Mouse (Mus musculus): ENCODE data around the gene Hadh. TPM values are rescaled to one million over a fixed set of nuclear protein-coding genes. Genes with fewer than 3 reads are reported as not detected.
A peak's percentile ranks its signal among the peaks of the same experiment; 100 is the strongest.

Gene Hadh
- 34.4 and 37.1 TPM in 2 replicates for polyA plus RNA-seq (2015; fragmentation: Nextera tagmentation; extraction: Ambion mirVana)

DNA sequence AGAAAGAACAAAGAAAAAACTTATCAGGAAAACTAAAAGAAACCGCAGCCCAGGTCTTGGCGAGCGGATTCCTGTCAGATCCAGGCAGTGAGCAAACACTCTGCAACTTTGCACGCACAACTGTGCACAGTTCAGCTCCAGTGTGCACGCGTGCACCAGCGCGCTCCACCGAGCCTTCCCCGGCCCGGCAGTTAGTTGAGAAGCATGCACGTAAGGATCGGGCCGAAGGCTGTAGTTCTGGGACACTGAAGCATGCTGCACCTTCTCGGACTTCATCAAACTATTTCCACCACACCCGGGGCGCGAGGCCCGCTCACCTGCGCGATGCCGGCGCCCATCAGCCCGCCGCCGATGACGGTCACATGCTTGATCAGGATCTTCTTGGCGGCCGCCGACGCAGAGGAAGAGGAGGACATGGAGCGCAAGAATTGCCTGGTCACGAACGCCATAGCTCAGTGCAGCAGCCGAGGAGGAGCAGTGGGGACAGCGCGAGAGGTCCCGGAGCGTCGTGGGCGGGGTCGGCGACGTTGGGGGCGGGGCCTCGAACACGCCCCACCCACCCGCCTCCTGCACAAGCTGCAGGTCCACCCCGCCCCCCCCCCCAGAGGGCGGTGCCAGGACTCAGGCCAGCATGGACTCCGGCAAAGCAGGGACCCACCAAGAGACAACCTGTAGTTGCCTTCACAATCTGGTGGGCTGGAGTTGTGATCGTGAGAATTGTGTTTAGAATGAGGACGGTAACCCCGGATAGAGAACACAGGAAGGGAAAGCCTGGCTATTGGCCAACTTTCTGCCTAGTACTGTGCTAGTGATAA lies at the start of gene Hadh:
Gene Hadh (minus strand): TSS at position 543 of the 815 bp plus-strand sequence.
- H3K27ac ChIP-seq (replicated peaks) = peak within 1 kb of the TSS; percentile 39; the same call in 1 of the 2 replicates
- peaks cover 20% of the 10 kb centered on the region for H3K4me1 ChIP-seq (replicated peaks)
- peak; percentile 95 for ATAC-seq (ENCODE audit: low read depth)
- under 1% methylated on average over 54 of the region's 54 CpGs for WGBS
- peak within 1 kb of the TSS; percentile 77 for H3K4me2 ChIP-seq
- H3K9ac ChIP-seq = peak within 1 kb of the TSS; percentile 71
- no peaks in the 10 kb centered on the region for H3K9me3 ChIP-seq
- peak within 1 kb of the TSS; percentile 61 for H3K4me3 ChIP-seq
- H3K27me3 ChIP-seq = no peaks in the 10 kb centered on the region
- H3K36me3 ChIP-seq = no peaks in the 10 kb centered on the region

DNA sequence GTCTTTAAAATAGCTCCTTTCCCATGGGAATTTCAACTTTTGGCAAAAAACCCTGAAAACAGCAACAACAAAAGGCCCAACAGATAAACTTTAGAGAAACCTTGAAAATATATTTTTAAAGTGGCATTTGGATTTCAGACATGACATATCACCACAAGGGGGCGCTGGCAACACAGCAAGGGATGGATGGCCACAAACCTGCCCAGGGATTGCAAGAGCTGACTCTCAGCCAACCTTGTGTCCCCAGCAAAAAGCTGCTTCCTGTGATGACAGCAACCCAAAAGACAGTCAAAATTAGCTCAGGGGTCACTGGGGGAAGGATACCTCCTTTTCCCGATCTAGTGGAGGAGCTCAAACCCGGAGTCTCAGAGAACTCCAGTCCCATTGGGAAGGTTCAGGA lies 48.3 kb upstream of the Hadh start:
- ATAC-seq (ENCODE audit: low read depth) = no peak
- H3K9me3 ChIP-seq = no peaks in the 10 kb centered on the region
- H3K9ac ChIP-seq = no peak overlapping the region
- H3K4me2 ChIP-seq = no peak overlapping the region
- H3K36me3 ChIP-seq = no peaks in the 10 kb centered on the region
- no peak overlapping the region for H3K4me3 ChIP-seq
- no peaks in the 10 kb centered on the region for H3K27me3 ChIP-seq
- peaks cover 19% of the 10 kb centered on the region for H3K4me1 ChIP-seq (replicated peaks)
- no peak overlapping the region for H3K27ac ChIP-seq (replicated peaks)
- 6% methylated on average over 3 of the region's 3 CpGs for WGBS

DNA sequence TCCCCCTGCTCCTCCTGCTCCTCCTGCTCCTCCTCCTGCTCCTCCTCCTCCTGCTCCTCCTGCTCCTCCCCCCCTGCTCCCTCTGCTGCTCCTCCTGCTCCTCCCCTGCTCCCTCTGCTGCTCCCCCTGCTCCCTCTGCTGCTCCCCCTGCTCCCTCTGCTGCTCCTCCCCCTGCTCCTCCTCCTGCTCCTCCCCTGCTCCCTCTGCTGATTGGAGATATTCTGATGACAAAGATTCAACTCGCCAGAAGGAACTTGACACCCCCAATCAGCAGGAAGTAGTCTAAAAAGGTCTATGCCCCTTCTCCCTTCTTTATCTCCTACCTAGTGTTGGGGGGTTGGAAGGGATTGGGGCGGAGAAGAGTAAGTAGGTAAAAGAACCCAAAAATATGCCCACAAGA lies 46.3 kb upstream of the Hadh start:
- H3K36me3 ChIP-seq = no peaks in the 10 kb centered on the region
- no peak overlapping the region for H3K27ac ChIP-seq (replicated peaks)
- peaks cover 19% of the 10 kb centered on the region for H3K4me1 ChIP-seq (replicated peaks)
- no peak overlapping the region for H3K4me2 ChIP-seq
- no peak overlapping the region for H3K4me3 ChIP-seq
- no peaks in the 10 kb centered on the region for H3K27me3 ChIP-seq
- no peak for ATAC-seq (ENCODE audit: low read depth)
- H3K9ac ChIP-seq = no peak overlapping the region
- no peaks in the 10 kb centered on the region for H3K9me3 ChIP-seq
- WGBS = 52% methylated on average over 2 of the region's 2 CpGs

DNA sequence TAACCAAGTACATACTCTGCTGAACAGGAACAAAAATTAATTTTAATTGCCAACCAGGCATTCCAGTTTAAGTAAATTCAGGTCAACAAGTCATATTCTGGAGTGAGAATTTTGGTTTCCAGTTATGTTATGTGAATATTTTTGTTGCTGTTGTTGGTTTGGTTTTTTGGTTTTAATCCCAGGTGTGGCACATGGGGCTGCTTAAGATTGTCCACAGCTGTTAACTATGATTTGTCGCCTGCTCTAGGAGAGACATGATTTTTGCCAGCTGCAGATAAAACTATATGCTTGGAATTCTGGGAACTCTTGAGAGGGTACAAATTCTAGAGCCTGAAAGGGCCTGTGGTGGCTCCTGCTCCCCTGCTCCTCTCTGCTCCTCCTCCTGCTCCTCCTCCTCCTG lies 45.2 kb upstream of the Hadh start:
- no peaks in the 10 kb centered on the region for H3K36me3 ChIP-seq
- H3K4me2 ChIP-seq = no peak overlapping the region

DNA sequence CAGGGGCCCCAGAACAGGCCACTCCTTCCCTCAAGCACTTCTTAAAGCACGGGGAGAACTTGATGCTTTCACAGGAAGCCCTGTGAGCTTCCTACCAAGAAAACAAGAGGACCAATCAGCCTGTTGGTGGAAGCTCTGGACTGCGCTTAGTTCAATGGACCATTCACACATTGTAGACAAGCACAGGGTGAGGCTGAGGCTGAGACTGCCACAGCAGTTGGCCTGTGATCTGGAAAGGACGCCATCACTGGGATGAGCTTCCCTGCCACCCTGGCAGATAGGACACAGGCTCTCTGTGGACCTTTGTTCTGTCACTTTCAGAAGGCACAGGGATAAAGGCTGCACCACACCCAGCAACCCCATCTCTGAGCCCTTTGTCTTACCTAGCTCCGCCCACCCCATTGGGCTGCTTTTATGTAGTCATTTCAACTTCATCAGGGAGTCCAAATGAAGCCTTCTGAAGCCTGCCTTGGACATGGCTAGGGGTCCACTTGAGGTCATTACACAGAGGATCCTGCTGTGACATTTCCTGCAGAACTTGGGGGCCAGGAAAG lies 44.1 kb upstream of the Hadh start:
- H3K4me3 ChIP-seq = no peak overlapping the region
- H3K36me3 ChIP-seq = no peaks in the 10 kb centered on the region
- H3K9ac ChIP-seq = no peak overlapping the region
- no peaks in the 10 kb centered on the region for H3K27me3 ChIP-seq
- H3K4me2 ChIP-seq = no peak overlapping the region
- no peaks in the 10 kb centered on the region for H3K9me3 ChIP-seq
- no peak overlapping the region for H3K27ac ChIP-seq (replicated peaks)
- no peak for ATAC-seq (ENCODE audit: low read depth)
- 30% methylated on average over 4 of the region's 4 CpGs for WGBS
- peaks cover 9% of the 10 kb centered on the region for H3K4me1 ChIP-seq (replicated peaks)

More for the DNA sequence above, 45.2 kb upstream of the Hadh start:
- Histone ChIP-seq H3K9ac (no peak overlapping the region), H3K9me3 (no peaks in the 10 kb centered on the region), H3K27ac (replicated peaks) (no peak overlapping the region), H3K4me3 (no peak overlapping the region), H3K27me3 (no peaks in the 10 kb centered on the region), H3K4me1 (replicated peaks) (peaks cover 14% of the 10 kb centered on the region)
- ATAC-seq (ENCODE audit: low read depth) = no peak
- 94% methylated on average over 1 of the region's 1 CpGs for whole genome bisulfite sequencing

DNA sequence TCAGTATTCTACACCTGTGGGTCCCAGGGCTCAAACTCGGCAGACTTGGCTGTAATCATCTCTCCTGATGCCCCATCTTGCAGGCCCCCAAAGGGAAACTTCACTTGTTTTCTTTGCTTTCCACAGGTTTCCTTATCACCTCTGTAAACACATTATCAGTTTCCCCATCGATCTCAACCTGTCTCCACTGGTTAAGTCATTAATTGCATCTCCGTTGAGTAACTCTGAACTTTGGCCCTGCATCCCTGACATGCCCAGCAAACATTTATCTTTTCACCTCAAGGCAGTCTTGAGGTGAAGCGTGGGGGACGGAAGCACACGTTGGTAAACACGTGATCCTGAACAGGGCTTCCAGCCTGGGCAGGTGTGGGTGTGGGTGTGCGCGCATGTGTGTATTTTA lies 40.4 kb upstream of the Hadh start:
- Histone ChIP-seq H3K27ac (replicated peaks) (no peak overlapping the region), H3K36me3 (no peaks in the 10 kb centered on the region), H3K27me3 (no peaks in the 10 kb centered on the region), H3K4me3 (no peak overlapping the region), H3K9ac (no peak overlapping the region), H3K4me2 (no peak overlapping the region), H3K9me3 (peaks cover 14% of the 10 kb centered on the region; the same call in 1 of the 2 replicates), H3K4me1 (replicated peaks) (peaks cover 9% of the 10 kb centered on the region; the same call in 1 of the 2 replicates)
- WGBS = 90% methylated on average over 9 of the region's 9 CpGs
- no peak for ATAC-seq (ENCODE audit: low read depth)

DNA sequence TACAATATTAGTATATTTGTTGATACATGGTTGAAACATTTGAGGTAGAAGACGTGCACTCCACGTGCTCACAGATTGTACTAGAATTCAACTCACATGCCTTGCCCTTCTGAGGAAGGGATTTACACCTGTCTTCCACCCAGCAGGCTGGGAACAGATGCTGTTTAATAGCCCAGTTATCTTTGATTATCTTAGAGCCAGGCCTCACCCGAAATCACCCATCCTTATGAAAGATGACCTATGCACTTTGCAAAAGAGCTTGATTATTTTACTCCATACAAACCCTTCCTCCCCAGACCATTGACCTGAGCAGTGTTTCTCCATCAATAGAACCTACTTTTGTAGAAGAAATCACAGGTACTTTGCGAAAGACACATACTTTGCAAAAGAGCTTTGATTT lies 38.7 kb upstream of the Hadh start:
- peaks cover 2% of the 10 kb centered on the region; the same call in 1 of the 2 replicates for H3K4me1 ChIP-seq (replicated peaks)
- H3K9me3 ChIP-seq = peaks cover 14% of the 10 kb centered on the region; the same call in 1 of the 2 replicates
- no peak overlapping the region for H3K4me2 ChIP-seq
- ATAC-seq (ENCODE audit: low read depth) = no peak
- H3K4me3 ChIP-seq = no peak overlapping the region
- H3K36me3 ChIP-seq = no peaks in the 10 kb centered on the region
- H3K27me3 ChIP-seq = no peaks in the 10 kb centered on the region
- H3K9ac ChIP-seq = no peak overlapping the region
- 92% methylated on average over 4 of the region's 4 CpGs for WGBS
- no peak overlapping the region for H3K27ac ChIP-seq (replicated peaks)

DNA sequence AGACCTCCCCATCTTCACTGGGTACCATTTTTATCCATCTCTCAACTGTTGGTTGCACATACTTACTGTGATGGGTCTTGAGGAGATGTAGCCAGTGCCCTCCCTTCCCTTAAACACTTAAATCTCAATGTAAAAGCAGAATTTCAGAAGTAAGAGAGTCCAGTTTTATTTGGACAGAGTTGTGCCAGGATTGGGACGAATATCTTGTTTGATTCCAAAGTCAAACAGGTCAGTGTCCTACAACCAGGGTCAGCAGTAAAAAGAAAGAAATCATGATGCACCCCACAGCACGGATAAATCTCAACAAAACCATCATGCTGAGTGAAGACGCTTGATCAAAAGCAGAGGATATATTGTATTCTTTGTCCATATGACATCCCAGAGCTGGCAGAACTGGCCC lies 35.9 kb upstream of the Hadh start:
- no peak overlapping the region for H3K27ac ChIP-seq (replicated peaks)
- H3K9me3 ChIP-seq = peaks cover 14% of the 10 kb centered on the region; the same call in 1 of the 2 replicates
- no peak for ATAC-seq (ENCODE audit: low read depth)
- peaks cover 5% of the 10 kb centered on the region; the same call in 1 of the 2 replicates for H3K4me1 ChIP-seq (replicated peaks)
- no peaks in the 10 kb centered on the region; the same call in 1 of the 2 replicates for H3K27me3 ChIP-seq
- no peaks in the 10 kb centered on the region for H3K36me3 ChIP-seq
- no peak overlapping the region for H3K4me2 ChIP-seq
- no peak overlapping the region for H3K9ac ChIP-seq
- 88% methylated on average over 3 of the region's 3 CpGs for WGBS
- no peak overlapping the region for H3K4me3 ChIP-seq

DNA sequence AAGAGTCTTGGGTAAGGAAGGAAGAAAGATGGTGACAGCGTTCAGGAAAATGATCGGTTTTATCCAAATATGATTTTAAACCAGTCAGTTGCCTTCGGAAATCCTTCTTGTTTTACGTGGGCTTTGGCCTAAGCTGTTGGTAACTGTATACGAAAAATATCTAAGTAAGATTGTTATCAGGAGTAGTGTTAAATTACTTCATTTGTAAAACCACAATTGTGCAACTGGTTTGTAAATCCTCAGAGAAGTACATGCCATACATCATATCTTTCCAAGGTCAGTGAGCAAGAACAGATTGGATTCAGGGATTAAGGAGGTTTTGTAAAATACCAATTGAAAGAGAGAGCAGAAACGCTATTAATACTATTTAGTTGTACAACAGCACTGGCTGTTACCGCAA lies 34.4 kb upstream of the Hadh start:
- Histone ChIP-seq H3K9ac (no peak overlapping the region), H3K9me3 (peaks cover 14% of the 10 kb centered on the region; the same call in 1 of the 2 replicates), H3K4me2 (no peak overlapping the region), H3K27me3 (peaks cover 3% of the 10 kb centered on the region; the same call in 1 of the 2 replicates), H3K36me3 (no peaks in the 10 kb centered on the region), H3K4me1 (replicated peaks) (peaks cover 16% of the 10 kb centered on the region), H3K4me3 (no peak overlapping the region), H3K27ac (replicated peaks) (no peak overlapping the region)
- 90% methylated on average over 7 of the region's 7 CpGs for WGBS
- ATAC-seq (ENCODE audit: low read depth) = no peak

DNA sequence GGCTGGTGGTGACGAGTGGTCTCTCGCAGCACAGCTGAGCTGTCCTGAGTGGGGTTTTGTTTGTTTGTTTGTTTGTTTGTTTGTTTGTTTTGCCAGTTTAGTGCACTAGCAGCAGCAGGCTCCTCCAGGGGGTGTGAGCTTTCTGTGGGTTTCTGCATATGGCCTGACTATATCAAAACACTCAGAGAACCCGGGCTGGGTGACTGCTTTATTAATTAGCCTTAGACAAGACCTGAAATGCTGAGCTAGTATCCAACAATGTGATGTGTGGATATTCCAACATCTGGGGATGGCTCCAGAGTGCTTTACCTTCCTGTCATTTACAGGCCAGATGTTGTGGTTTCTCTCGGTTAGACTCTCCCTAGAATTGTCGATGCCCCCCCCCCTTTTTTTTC lies 31.4 kb upstream of the Hadh start:
- Histone ChIP-seq H3K9ac (peak overlapping the region; percentile 81; the same call in 1 of the 2 replicates), H3K4me3 (peak overlapping the region; percentile 60), H3K9me3 (0 out of 2 replicates have a peak, but pooled peaks cover under 1% of the 10 kb centered on the region), H3K27me3 (peaks cover 3% of the 10 kb centered on the region; the same call in 1 of the 2 replicates), H3K4me2 (peak overlapping the region; percentile 93), H3K36me3 (no peaks in the 10 kb centered on the region), H3K4me1 (replicated peaks) (peaks cover 16% of the 10 kb centered on the region), H3K27ac (replicated peaks) (peak overlapping the region; percentile 84; the same call in 1 of the 2 replicates)
- peak; percentile 24; the same call in 1 of the 2 replicates for ATAC-seq (ENCODE audit: low read depth)
- WGBS = 25% methylated on average over 5 of the region's 5 CpGs

DNA sequence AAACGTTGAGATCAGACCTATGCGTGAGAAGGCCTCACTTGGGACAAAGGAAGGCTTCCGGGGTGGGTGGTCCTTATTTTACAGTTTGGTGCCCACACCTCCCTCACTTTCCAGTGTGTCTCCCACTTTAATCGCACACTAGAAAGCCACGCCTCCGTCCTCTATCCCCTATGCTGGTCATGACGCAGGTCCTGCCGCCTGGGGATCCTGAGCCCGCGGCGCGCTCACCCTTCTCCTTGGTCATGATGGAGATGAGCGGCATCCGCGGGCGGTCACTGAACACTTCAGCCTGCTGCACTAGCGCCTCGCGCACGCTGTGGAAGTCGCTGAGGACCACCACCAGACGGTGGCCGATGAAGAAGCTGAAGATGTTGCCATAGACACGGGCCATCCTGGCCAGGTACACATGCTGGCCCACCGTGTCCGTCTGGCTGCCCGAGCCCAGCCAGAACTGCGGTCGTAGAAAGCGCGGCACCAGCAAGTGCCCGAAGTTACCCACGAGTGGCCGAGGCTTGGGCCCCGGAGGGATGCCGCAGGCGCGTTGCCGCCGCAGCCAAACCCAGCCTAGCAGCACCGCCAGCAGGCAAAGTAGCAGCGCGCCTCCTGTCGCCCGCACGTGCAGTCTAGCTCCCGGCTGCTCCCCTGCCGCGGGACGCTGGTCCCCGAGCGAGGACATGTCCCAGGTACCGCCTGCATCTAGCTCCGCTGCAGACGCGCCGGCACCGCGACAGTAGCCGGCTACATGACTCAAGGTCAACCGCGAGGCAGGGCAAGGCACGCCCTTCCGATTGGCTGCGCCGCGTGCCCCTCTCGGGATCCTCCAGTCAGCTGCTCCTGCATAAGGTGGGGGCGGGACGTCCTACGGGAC lies 30.8 kb upstream of the Hadh start, which contains the start of gene Cyp2u1:
Gene Cyp2u1 (minus strand): TSS at position 776 of the 868 bp plus-strand sequence.
- H3K9ac ChIP-seq = peak within 1 kb of the TSS; percentile 81
- no peaks in the 10 kb centered on the region for H3K36me3 ChIP-seq
- peak within 1 kb of the TSS; percentile 84 for H3K27ac ChIP-seq (replicated peaks)
- WGBS = under 1% methylated on average over 71 of the region's 71 CpGs
- ATAC-seq (ENCODE audit: low read depth) = peak; percentile 98
- H3K4me2 ChIP-seq = peak within 1 kb of the TSS; percentile 93
- no peaks in the 10 kb centered on the region for H3K9me3 ChIP-seq
- H3K27me3 ChIP-seq = peaks cover 3% of the 10 kb centered on the region; the same call in 1 of the 2 replicates
- H3K4me1 ChIP-seq (replicated peaks) = peaks cover 16% of the 10 kb centered on the region
- peak within 1 kb of the TSS; percentile 60 for H3K4me3 ChIP-seq

Measured in neural tube, embryonic 13.5 days (tissue).